Mouse (Mus musculus) myocyte (in vitro differentiated cells): ENCODE data around the gene Gm11541. TPM values are rescaled to one million over a fixed set of nuclear protein-coding genes. Genes with fewer than 3 reads are reported as not detected.
"Not testable (repeated sequence)": the region's sequence is repeated elsewhere in the genome, so short reads cannot be mapped to it uniquely, and the experiment has no call there.

Experiments used
- H3K27me3 ChIP-seq: one replicate; pipeline ENCODE4 v1.6.1; 2011; ENCODE audit not compliant: control insufficient read depth, insufficient read depth, insufficient read length
- H3K36me3 ChIP-seq: one replicate; pipeline ENCODE4 v1.6.1; 2011; ENCODE audit not compliant: control insufficient read depth, insufficient read depth
- H3K4me2 ChIP-seq: one replicate; pipeline ENCODE4 v1.6.1; 2011; ENCODE audit warnings: low read depth, control low read depth
- H3K4me3 ChIP-seq: one replicate; pipeline ENCODE4 v1.5.1; 2011; ENCODE audit warnings: mild to moderate bottlenecking, control low read depth, moderate library complexity
- H3K79me2 ChIP-seq: one replicate; pipeline ENCODE4 v1.6.1; 2011; ENCODE audit not compliant: control insufficient read depth, insufficient read depth
- H3ac ChIP-seq: one replicate; pipeline ENCODE4 v1.6.1; 2011; ENCODE audit not compliant: control insufficient read depth, insufficient read length
- CEBPB ChIP-seq: IDR thresholded peaks from 2 replicates; pipeline ENCODE4 v1.6.1; 2011; ENCODE audit warnings: mild to moderate bottlenecking, moderate library complexity; ENCODE audit not compliant: poor library complexity, insufficient read depth, severe bottlenecking
- E2F4 ChIP-seq: IDR thresholded peaks from one replicate; pipeline ENCODE4 v1.6.1; 2011; ENCODE audit warnings: mild to moderate bottlenecking, control low read depth, moderate library complexity; ENCODE audit not compliant: insufficient read depth
- MAX ChIP-seq: IDR thresholded peaks from one replicate; pipeline ENCODE4 v1.6.1; 2011; ENCODE audit warnings: low read depth, mild to moderate bottlenecking, control low read depth
- MYOD1 ChIP-seq, 3 experiments: IDR thresholded peaks; one replicate each; pipeline ENCODE4 v1.6.1; 2011; ENCODE audit warnings: control low read depth in 2 of 3, low read depth in 2 of 3, mild to moderate bottlenecking in 2 of 3, moderate library complexity in 1 of 3; ENCODE audit not compliant: insufficient read length in 2 of 3, control insufficient read depth in 1 of 3
- MYOG ChIP-seq, 3 experiments: IDR thresholded peaks; one replicate each; pipeline ENCODE4 v1.6.1; 2011; ENCODE audit warnings: control low read depth in 2 of 3, low read depth in 2 of 3, mild to moderate bottlenecking in 2 of 3; ENCODE audit not compliant: insufficient read length in 2 of 3, control insufficient read depth in 1 of 3, insufficient read depth in 1 of 3
- POLR2A ChIP-seq: IDR thresholded peaks from one replicate; pipeline ENCODE4 v1.6.1; 2011; ENCODE audit warnings: low read depth, mild to moderate bottlenecking, control low read depth, moderate library complexity; ENCODE audit not compliant: insufficient read length
- POLR2AphosphoS2 ChIP-seq: IDR thresholded peaks from one replicate; pipeline ENCODE4 v1.6.1; 2011; ENCODE audit warnings: low read depth, control low read depth; ENCODE audit not compliant: insufficient read length
- REST ChIP-seq: IDR thresholded peaks from one replicate; pipeline ENCODE4 v1.6.1; 2011; ENCODE audit warnings: mild to moderate bottlenecking, control low read depth, moderate library complexity; ENCODE audit not compliant: insufficient read depth, insufficient read length
- SRF ChIP-seq: IDR thresholded peaks from one replicate; pipeline ENCODE4 v1.6.1; 2011; ENCODE audit warnings: low read depth; ENCODE audit not compliant: control insufficient read depth, insufficient read length
- TCF12 ChIP-seq: IDR thresholded peaks from one replicate; pipeline ENCODE4 v1.6.1; 2011; ENCODE audit warnings: mild to moderate bottlenecking, control low read depth; ENCODE audit not compliant: poor library complexity, insufficient read depth, severe bottlenecking
- TCF3 ChIP-seq: IDR thresholded peaks from one replicate; pipeline ENCODE4 v1.6.1; 2011; ENCODE audit warnings: low read depth, control low read depth; ENCODE audit not compliant: insufficient read length
- USF1 ChIP-seq: IDR thresholded peaks from one replicate; pipeline ENCODE4 v1.6.1; 2011; ENCODE audit warnings: low read depth, mild to moderate bottlenecking, control low read depth, moderate library complexity
- polyA plus RNA-seq: library from polyadenylated mRNA; unstranded; fragments of >200 nt; fragmentation: generic; extraction: Trizol; gene quantifications from one replicate; pipeline ENCODE4 v1.2.1, GENCODE M21; 2012; ENCODE audit warnings: missing spikeins

Gm11541 gene
- polyA plus RNA-seq, 1 experiment, result not detected

DNA sequence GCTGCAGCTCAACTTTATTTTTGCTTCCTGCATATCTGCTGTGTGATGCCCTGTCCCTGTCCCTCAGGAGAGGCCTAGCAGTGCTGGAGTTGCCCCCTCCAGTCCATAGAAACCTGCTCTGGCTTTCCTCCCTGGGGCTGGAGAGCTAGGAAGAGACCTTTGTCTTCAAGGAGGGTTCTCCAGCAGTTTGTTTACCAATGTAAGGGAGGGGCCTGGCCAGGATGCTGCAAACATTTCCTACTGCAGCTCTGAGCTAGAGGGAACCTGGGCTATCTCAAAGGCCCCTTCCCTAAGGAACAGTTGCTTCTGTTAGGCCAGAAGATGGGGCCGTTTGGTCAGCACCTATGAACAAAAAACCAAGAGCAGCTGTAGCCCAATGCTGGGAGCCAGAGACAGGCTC is 43.0 kb downstream of the Gm11541 start:
- H3K36me3 ChIP-seq, result peaks cover 6% of the 10 kb centered on the region
- TF ChIP-seq SRF (no peak), REST (no peak), MAX (no peak), TCF3 (no peak), CEBPB (no peak), MYOD1 (IDR thresholded peaks at IDR 0.05; ENCODE audit: control insufficient read depth in 1 of 3, insufficient read length in 2 of 3, low read depth in 2 of 3) (no peak), POLR2AphosphoS2 (no peak), E2F4 (no peak), TCF12 (no peak), MYOG (IDR thresholded peaks at IDR 0.05; ENCODE audit: control insufficient read depth in 1 of 3, insufficient read depth in 1 of 3, insufficient read length in 2 of 3, low read depth in 2 of 3) (no peak), USF1 (no peak), POLR2A (no peak)
- no peaks in the 10 kb centered on the region for H3K27me3 ChIP-seq
- no peak overlapping the region for H3K4me3 ChIP-seq
- H3ac ChIP-seq, result no peak overlapping the region
- H3K79me2 ChIP-seq, result no peaks in the 10 kb centered on the region
- no peak overlapping the region for H3K4me2 ChIP-seq

DNA sequence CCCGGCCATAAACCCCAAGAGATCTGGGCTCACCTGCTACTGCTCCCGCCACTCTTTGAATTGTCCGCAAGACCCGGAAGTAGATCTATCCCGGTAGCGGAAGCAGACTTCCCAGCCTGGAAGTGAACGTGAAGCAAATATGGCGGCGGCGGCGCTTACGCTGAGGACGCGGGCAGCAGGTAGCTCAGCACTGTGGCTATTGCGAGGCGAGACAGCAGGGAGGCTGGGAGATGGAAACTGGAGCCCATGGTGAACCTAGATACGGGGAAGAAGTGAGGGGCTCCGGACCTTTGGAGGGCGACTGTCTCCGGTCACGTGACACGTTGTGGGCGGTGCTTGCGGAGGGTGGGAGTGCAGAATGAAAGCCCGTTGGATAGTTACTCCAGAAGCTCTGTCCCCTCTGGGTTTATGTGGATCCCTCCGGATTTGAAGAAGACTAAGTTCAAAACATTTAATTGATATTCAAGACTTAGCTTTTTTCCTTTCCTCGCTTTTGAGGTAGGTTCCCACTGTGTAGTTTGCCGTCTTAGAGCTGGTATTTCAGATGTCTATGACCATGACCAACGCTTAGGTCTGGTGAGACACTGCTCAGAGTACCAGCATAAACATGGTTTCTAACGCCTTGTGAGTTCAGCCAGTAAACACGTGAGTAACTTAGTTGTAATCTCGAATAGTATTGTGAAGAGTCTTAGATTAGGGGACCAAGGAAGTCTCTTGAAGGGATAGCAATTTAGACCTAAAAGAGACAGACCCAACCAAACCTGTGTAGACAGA is 50.4 kb downstream of the Gm11541 start, which contains the start of the genes Mrpl27 and Eme1:
Gene Mrpl27 (plus strand): TSS at position 105 of the 774 bp plus-strand sequence.
Gene Eme1 (minus strand): TSS at position 302 of the 774 bp plus-strand sequence.
- Histone ChIP-seq H3K36me3 (peaks cover 6% of the 10 kb centered on the region), H3K4me3 (peak within 1 kb of the TSS; percentile 62), H3K4me2 (peak within 1 kb of the TSS; percentile 92), H3ac (peak within 1 kb of the TSS; percentile 8), H3K79me2 (peaks cover 11% of the 10 kb centered on the region), H3K27me3 (no peaks in the 10 kb centered on the region)
- TF ChIP-seq POLR2A (peak; percentile 52), SRF (no peak), USF1 (peak; percentile 97), POLR2AphosphoS2 (no peak), E2F4 (peak; percentile 94)

DNA sequence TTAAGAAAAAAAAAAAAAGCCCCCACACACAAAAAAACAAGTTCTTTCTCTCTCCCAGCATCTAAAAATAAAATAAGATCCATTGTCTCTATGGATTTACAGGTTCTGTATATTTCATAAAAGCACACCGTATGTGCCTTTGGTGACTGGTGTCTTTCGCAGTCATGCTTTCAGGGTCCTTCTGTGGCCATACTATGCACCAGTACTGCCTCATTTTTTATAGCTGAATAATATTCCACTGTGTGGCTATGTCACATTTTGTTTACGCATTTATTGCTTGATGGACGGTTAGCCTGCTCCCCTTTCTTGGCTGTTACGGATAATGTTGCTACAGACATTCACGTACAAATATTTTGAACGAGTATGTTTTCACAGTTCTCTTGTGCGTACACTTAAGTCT is 51.3 kb downstream of the Gm11541 start:
- Histone ChIP-seq H3K4me3 (peak overlapping the region; percentile 62), H3K79me2 (peaks cover 11% of the 10 kb centered on the region), H3ac (no peak overlapping the region), H3K27me3 (no peaks in the 10 kb centered on the region), H3K36me3 (no peaks in the 10 kb centered on the region), H3K4me2 (peak overlapping the region; percentile 63)
- no peak for TF ChIP-seq MYOG (IDR thresholded peaks at IDR 0.05; ENCODE audit: control insufficient read depth in 1 of 3, insufficient read depth in 1 of 3, insufficient read length in 2 of 3, low read depth in 2 of 3)

DNA sequence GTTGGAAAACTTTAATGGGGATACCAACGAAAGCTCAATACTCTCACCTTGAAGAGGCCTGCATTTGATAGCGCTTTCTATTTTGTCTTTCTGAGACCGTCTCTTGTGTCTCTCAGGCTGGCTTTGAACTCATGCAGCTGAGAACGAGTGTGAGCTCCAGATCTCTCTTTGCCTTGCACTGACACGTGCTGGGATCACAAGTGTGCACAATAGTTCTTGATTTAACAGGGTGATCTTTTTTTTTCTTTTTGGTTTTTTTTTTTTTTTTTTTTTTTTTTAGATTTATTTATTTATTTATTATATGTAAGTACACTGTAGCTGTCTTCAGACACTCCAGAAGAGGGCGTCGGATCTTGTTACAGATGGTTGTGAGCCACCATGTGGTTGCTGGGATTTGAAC is 53.1 kb downstream of the Gm11541 start:
- H3K27me3 ChIP-seq, H3K36me3 ChIP-seq, H3K4me2 ChIP-seq, H3K4me3 ChIP-seq, H3ac ChIP-seq: not testable (repeated sequence)
- peaks cover 11% of the 10 kb centered on the region for H3K79me2 ChIP-seq

DNA sequence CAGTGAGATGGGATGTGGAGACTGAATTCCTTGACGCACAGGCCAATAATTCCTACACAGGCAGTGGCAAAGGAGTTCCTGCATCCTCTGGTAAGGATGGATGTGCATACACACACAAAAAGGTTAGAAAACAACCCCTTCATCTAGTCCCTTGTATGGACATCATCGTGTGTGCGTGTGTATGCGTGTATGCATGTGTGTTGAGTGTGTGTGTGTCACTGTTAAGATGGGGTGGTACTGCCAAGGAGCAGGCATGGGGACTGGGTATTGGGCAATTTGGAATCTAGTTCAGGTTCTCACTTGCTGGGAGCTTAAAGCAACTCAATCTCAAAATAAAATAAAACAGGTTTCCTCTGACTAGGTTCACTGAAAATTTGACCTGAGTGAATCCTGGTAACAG is 57.8 kb downstream of the Gm11541 start:
- TF ChIP-seq MYOD1 (IDR thresholded peaks at IDR 0.05; ENCODE audit: control insufficient read depth in 1 of 3, insufficient read length in 2 of 3, low read depth in 2 of 3) (no peak), TCF3 (no peak), SRF (no peak), POLR2AphosphoS2 (peak; percentile 80), CEBPB (no peak), USF1 (no peak)
- H3K27me3 ChIP-seq, result no peaks in the 10 kb centered on the region
- peaks cover 17% of the 10 kb centered on the region for H3K36me3 ChIP-seq
- H3K4me3 ChIP-seq, result no peak overlapping the region
- H3ac ChIP-seq, result no peak overlapping the region
- no peaks in the 10 kb centered on the region for H3K79me2 ChIP-seq
- no peak overlapping the region for H3K4me2 ChIP-seq

Other genes with a start within 250 kb of the Gm11541 start
- 0.05 TPM for gene Cacna1g, start 230.3 kb downstream of the Gm11541 start, polyA plus RNA-seq
- gene Spata20, start 218.3 kb downstream of the Gm11541 start, polyA plus RNA-seq, result not detected
- gene Epn3, start 204.5 kb downstream of the Gm11541 start, polyA plus RNA-seq, result 0.05 TPM
- gene Mycbpap, start 182.8 kb downstream of the Gm11541 start, polyA plus RNA-seq, result 0.02 TPM
- 3.7 TPM for gene Rsad1, start 155.2 kb downstream of the Gm11541 start, polyA plus RNA-seq
- gene Chad, start 139.5 kb downstream of the Gm11541 start, polyA plus RNA-seq, result 0.10 TPM
- 5.8 TPM for gene Acsf2, start 102.6 kb downstream of the Gm11541 start, polyA plus RNA-seq
- 208 TPM for gene Lrrc59, start 74.7 kb downstream of the Gm11541 start, polyA plus RNA-seq
- gene Mrpl27, start 50.7 kb downstream of the Gm11541 start, polyA plus RNA-seq, result 59.9 TPM
- 2.7 TPM for gene Eme1, start 50.5 kb downstream of the Gm11541 start, polyA plus RNA-seq
- 14.8 TPM for gene Xylt2, start 27.0 kb downstream of the Gm11541 start, polyA plus RNA-seq
- gene Cdc34b, start 37.3 kb upstream of the Gm11541 start, polyA plus RNA-seq, result 0.11 TPM
- gene Tmem92, start 78.2 kb upstream of the Gm11541 start, polyA plus RNA-seq, result not detected
- gene Col1a1, start 231.7 kb upstream of the Gm11541 start, polyA plus RNA-seq, result 206 TPM